Mouse (Mus musculus) forebrain, embryonic 14.5 days (tissue): Measurements from ENCODE around the gene Nyap1. TPM values are rescaled to one million over a fixed set of nuclear protein-coding genes. Genes with fewer than 3 reads are reported as not detected.

Experiments used
- ATAC-seq: fragments of 200-750 bp; cut with Nextera tagmentation; 2 replicates; pipeline ENCODE4 v1.8.0; 2017; ENCODE audit warnings: mild to moderate bottlenecking, moderate library complexity
- DNase-seq: peaks from one replicate; pipeline ENCODE4 v3.0.0-alpha.2; 2015; ENCODE audit warnings: low spot score
- H3K27ac ChIP-seq: fragments of 300-500 bp; sonication (generic); 2 replicates; pipeline ENCODE4 v1.5.1; 2014; ENCODE audit warnings: low read depth, mild to moderate bottlenecking, control low read depth, low read length, moderate library complexity
- H3K27me3 ChIP-seq: fragments of 300-500 bp; sonication (generic); replicated peaks from 2 replicates; pipeline ENCODE4 v1.6.1; 2014; ENCODE audit warnings: low read length, control low read depth, mixed read lengths; ENCODE audit not compliant: control insufficient read depth, insufficient read depth
- H3K36me3 ChIP-seq: fragments of 300-500 bp; sonication (generic); 2 replicates; pipeline ENCODE4 v1.6.1; 2014; ENCODE audit warnings: low read length, control low read depth; ENCODE audit not compliant: control insufficient read depth, insufficient read depth
- H3K4me1 ChIP-seq: fragments of 300-500 bp; sonication (generic); 2 replicates; pipeline ENCODE4 v1.6.1; 2014; ENCODE audit warnings: antibody characterized with exemption, low read length, control low read depth; ENCODE audit not compliant: control insufficient read depth, insufficient read depth
- H3K4me2 ChIP-seq: fragments of 300-500 bp; sonication (generic); 2 replicates; pipeline ENCODE4 v1.6.1; 2014; ENCODE audit warnings: mild to moderate bottlenecking, control low read depth, low read length
- H3K4me3 ChIP-seq: fragments of 300-500 bp; sonication (generic); 2 replicates; pipeline ENCODE4 v1.5.1; 2014; ENCODE audit warnings: low read depth, low read length, control low read depth
- H3K9ac ChIP-seq: fragments of 300-500 bp; sonication (generic); 2 replicates; pipeline ENCODE4 v1.6.1; 2014; ENCODE audit warnings: mild to moderate bottlenecking, low read length, control low read depth, moderate library complexity
- H3K9me3 ChIP-seq: fragments of 300-500 bp; sonication (generic); replicated peaks from 2 replicates; pipeline ENCODE4 v1.6.1; 2016; ENCODE audit warnings: low read length, control low read depth, mixed read lengths; ENCODE audit not compliant: control insufficient read depth
- WGBS: fragments of 180-500 bp; shearing (Covaris S2); extraction: QIAGEN DNeasy Blood & Tissue Kit; methylation state at CpG from one replicate; pipeline ENCODE4 v1.1.7; 2014; 5-methylcytosine and 5-hydroxymethylcytosine counted together
- polyA plus RNA-seq: library from polyadenylated mRNA; unstranded; fragments of >200 nt; fragmentation: Nextera tagmentation; extraction: Ambion mirVana; gene quantifications from 2 replicates; pipeline ENCODE4 v1.2.1, GENCODE M21; 2014

Nyap1 gene
- polyA plus RNA-seq, 1 experiment from 2014 or later: 13.8 TPM

DNA sequence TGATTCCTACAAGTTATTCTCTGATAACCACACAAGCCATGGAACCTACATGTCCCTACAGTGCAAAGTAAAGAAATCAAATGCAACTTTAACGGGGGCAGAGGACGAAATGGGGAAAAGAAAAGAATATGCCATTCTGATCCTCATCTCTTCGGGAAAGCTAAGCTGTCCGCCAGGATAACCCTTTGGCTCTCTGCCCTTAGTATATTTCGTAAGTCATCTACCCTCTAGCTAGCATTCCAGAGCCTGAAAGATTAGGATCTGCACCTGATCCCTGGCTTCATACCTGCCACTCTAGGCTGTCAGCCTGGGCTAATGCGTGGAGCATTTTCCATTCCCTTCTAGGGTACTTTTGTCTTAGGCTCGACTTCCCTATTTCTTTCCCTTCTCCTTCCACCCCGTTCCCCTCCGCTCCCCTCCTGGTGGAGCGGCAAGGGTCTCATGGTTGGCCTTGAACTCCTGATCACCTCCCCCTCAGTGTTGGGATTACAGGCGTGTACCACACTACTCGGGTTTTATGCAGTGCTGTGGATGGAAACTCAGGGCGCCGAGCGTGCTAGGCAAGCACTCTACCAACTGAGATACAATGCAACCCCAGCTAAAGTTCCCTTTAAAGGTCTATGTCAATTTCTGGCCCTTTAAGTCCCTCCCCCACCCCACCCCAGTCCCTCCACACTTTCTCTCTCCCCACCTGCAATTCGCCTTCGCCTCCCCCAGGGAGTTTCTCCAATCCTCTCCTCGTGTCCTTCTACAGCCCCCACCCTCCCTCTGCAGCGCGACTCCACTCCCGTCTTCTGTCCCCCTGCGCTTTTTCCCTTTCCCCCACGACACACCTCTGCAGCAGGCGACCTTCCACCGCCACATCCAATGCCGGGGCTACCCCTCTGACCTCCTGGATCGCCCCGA lies 57.8 kb downstream of the Nyap1 start:
- H3K4me2 ChIP-seq: peak overlapping the region; percentile 78
- DNase-seq (peak; percentile 16), ATAC-seq (peak; percentile 1; the same call in 1 of the 2 replicates)
- no peaks in the 10 kb centered on the region for H3K9me3 ChIP-seq
- H3K9ac ChIP-seq: peak overlapping the region; percentile 73
- peak overlapping the region; percentile 67; the same call in 1 of the 2 replicates for H3K27ac ChIP-seq
- no peaks in the 10 kb centered on the region for H3K36me3 ChIP-seq
- no peaks in the 10 kb centered on the region for H3K27me3 ChIP-seq
- peaks cover 10% of the 10 kb centered on the region for H3K4me1 ChIP-seq
- H3K4me3 ChIP-seq: peak overlapping the region; percentile 75
- WGBS: 11% methylated on average over 28 of the region's 28 CpGs

DNA sequence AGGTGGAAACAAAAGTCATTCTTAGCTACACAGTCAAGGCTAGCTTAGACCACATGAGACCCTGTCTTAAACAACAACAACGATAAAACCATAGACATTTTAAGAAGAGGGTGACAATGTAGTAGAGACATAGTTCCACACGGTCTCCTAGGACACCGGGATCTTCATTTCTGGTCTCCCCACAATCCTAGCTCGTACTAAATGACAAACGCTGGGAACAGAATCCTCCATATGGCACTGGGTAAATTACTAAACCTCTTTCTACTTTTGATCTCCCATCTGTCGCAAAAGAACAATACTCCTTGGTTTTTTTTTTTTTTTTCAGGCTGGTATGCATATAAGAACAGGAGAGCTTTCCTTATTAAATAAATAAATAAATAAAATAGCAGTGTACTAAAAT lies 58.9 kb downstream of the Nyap1 start:
- 72% methylated on average over 6 of the region's 6 CpGs for whole genome bisulfite sequencing
- H3K36me3 ChIP-seq: no peaks in the 10 kb centered on the region
- ATAC-seq (no peak), DNase-seq (peak; percentile 25)
- no peak overlapping the region for H3K4me3 ChIP-seq
- H3K9me3 ChIP-seq: no peaks in the 10 kb centered on the region
- peaks cover 10% of the 10 kb centered on the region for H3K4me1 ChIP-seq
- peak overlapping the region; percentile 78; the same call in 1 of the 2 replicates for H3K4me2 ChIP-seq
- H3K9ac ChIP-seq: no peak overlapping the region
- no peaks in the 10 kb centered on the region for H3K27me3 ChIP-seq
- no peak overlapping the region for H3K27ac ChIP-seq

Other genes with a start within 250 kb of the Nyap1 start
- gene Pop7, start 239.1 kb downstream of the Nyap1 start, polyA plus RNA-seq: 81.2 and 98.0 TPM in 2 replicates
- 11.5 and 13.0 TPM in 2 replicates for gene Gigyf1, start 223.1 kb downstream of the Nyap1 start, polyA plus RNA-seq
- gene Epo, start 208.4 kb downstream of the Nyap1 start, polyA plus RNA-seq: not detected in 2 replicates
- 598 and 644 TPM in 2 replicates for gene Gnb2, start 208.1 kb downstream of the Nyap1 start, polyA plus RNA-seq
- gene Actl6b, start 188.1 kb downstream of the Nyap1 start, polyA plus RNA-seq: 184 and 201 TPM in 2 replicates
- gene Tfr2, start 171.8 kb downstream of the Nyap1 start, polyA plus RNA-seq: 1.8 and 1.9 TPM in 2 replicates
- 44.4 and 58.4 TPM in 2 replicates for gene Mospd3, start 140.5 kb downstream of the Nyap1 start, polyA plus RNA-seq
- gene Pcolce, start 127.8 kb downstream of the Nyap1 start, polyA plus RNA-seq: 10.5 and 12.3 TPM in 2 replicates
- gene Fbxo24, start 112.6 kb downstream of the Nyap1 start, polyA plus RNA-seq: 0.10 TPM in 1 of 2 replicates, not detected in the other
- 12.3 and 12.4 TPM in 2 replicates for gene Lrch4, start 112.5 kb downstream of the Nyap1 start, polyA plus RNA-seq
- gene Gm20605, start 112.4 kb downstream of the Nyap1 start, polyA plus RNA-seq: 4.6 and 6.6 TPM in 2 replicates
- gene Sap25, start 100.3 kb downstream of the Nyap1 start, polyA plus RNA-seq: 1.5 and 4.6 TPM in 2 replicates
- gene Irs3, start 95.9 kb downstream of the Nyap1 start, polyA plus RNA-seq: not detected in 2 replicates
- gene Agfg2, start 56.9 kb downstream of the Nyap1 start, polyA plus RNA-seq: 10.4 and 11.8 TPM in 2 replicates
- gene Tsc22d4, start 4.1 kb upstream of the Nyap1 start, polyA plus RNA-seq: 52.3 and 62.1 TPM in 2 replicates
- 55.1 and 60.0 TPM in 2 replicates for gene Ppp1r35, start 37.2 kb upstream of the Nyap1 start, polyA plus RNA-seq
- 13.1 and 13.2 TPM in 2 replicates for gene Mepce, start 46.0 kb upstream of the Nyap1 start, polyA plus RNA-seq
- 7.3 and 7.7 TPM in 2 replicates for gene Zcwpw1, start 46.2 kb upstream of the Nyap1 start, polyA plus RNA-seq
- gene Pilra, start 94.7 kb upstream of the Nyap1 start, polyA plus RNA-seq: 0.33 and 0.67 TPM in 2 replicates
- 0.17 TPM in 1 of 2 replicates, not detected in the other for gene Pilrb1, start 116.5 kb upstream of the Nyap1 start, polyA plus RNA-seq
- gene Pilrb2, start 130.2 kb upstream of the Nyap1 start, polyA plus RNA-seq: not detected in 2 replicates
- not detected in 2 replicates for gene Cyp3a13, start 180.0 kb upstream of the Nyap1 start, polyA plus RNA-seq
- 0.07 and 0.08 TPM in 2 replicates for gene Gjc3, start 221.5 kb upstream of the Nyap1 start, polyA plus RNA-seq
- not detected in 2 replicates for gene Azgp1, start 239.9 kb upstream of the Nyap1 start, polyA plus RNA-seq